Mouse (Mus musculus): ENCODE results near the gene Nmd3. TPM values are rescaled to one million over a fixed set of nuclear protein-coding genes. Genes with fewer than 3 reads are reported as not detected.

Nmd3 gene
- total RNA-seq (2021), result 10 to 100 TPM; 72.7 to 97.9 TPM
- polyA plus RNA-seq (2012; rRNA removed), result 40.4 and 88.1 TPM in 2 replicates
- long read RNA-seq, full-length matches to known transcripts, result 27 of 31 reads
- long read RNA-seq, partial matches to known transcripts, result 2 of 31 reads
- long read RNA-seq, other reads (novel, unspliced or antisense), result 2 of 31 reads

DNA sequence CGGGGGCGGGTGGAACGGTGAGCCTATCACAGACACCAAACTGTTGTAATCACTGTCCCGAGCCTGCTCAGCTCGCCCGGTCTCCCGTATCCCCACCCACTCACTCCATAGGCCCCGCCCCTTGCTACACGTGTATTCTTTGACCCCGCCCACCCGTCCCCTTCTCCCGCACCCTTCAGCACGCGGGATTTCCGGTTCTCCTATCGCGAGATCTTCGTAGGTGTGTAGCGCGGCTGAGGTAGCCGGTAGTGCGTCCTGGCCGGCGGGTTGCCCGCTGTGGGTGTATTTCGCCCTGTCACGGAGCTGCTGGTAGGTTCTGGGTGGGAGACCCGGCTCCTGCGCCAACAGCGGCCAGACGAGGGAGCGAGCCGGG lies at the start of gene Nmd3:
Gene Nmd3 (plus strand): TSS at position 172 of the 373 bp plus-strand sequence.
- peak; percentile 93 for DNase-seq

DNA sequence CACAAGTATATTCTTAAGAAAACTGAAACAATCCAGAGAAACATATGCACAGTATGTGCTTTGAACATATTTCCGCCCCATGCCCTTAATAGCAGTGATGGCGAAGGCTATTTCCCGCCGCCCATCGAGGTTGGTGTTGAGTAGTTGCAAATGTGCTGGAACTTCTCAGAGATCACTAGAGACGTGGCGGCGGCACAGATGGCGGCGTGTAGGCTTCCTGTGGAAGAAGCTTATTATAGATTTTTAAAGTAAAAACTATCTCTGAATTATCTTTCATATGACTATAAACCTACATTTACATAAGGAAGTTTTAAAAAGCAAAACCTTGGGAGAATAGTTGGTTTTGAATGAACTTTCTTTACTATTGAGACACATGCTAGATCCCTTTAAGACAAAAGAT lies 48.4 kb upstream of the Nmd3 start:
- no peak for DNase-seq

DNA sequence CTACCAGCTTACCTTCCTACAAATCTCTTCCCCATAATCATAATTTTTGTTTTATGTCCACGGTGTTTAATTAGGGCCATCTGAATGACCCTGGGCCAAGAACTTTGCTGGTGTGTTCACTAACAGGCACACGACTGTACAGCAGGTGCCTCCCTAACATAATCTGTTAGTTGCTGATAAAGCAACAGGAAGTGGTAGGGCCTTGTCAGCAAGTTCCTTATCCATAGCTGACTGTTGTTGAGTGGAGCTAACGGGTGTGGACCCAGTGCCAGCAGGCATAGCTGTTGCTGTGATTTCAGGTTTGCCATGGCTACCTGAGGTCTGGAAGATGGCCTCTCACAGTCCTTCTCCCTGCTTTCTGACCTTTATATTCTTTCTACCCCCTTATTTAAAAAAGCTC lies 47.6 kb upstream of the Nmd3 start:
- no peak for DNase-seq

DNA sequence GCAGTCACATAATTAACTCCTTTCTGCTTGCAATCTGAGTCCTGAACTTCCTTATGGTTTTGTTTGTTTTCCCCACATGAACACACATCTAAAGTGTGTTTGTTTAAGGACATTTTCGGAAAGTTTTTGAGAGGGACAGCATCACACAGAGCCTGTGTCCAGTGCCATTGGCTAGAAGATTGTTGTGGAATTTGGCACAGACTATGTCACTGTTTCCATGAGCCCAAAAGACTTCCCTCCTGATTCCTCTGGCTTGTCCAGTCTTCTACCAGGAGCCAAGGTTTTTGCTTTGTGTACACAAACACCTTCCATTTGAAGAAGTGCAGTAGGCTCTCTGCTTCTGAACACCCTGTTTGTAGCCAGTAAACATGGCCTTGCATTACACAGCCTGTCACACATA lies 32.0 kb upstream of the Nmd3 start:
- DNase-seq, result no peak

DNA sequence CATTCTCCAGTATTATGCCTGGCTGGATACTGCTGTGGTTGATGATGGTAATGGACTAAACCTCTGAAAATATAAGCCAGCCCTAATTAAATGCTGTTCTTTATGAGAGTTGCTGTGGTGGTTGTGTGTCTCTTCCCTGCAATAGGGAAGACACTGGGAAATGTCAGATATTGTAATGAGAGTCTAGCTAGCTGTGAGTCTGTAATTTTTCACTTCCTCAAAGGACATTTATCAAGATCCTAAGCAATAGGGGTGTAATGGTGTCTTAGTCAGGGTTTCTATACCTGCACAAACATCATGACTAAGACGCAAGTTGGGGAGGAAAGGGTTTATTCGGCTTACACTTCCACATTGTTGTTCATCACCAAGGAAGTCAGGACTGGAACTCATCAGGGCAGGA lies 30.8 kb upstream of the Nmd3 start:
- no peak for DNase-seq

DNA sequence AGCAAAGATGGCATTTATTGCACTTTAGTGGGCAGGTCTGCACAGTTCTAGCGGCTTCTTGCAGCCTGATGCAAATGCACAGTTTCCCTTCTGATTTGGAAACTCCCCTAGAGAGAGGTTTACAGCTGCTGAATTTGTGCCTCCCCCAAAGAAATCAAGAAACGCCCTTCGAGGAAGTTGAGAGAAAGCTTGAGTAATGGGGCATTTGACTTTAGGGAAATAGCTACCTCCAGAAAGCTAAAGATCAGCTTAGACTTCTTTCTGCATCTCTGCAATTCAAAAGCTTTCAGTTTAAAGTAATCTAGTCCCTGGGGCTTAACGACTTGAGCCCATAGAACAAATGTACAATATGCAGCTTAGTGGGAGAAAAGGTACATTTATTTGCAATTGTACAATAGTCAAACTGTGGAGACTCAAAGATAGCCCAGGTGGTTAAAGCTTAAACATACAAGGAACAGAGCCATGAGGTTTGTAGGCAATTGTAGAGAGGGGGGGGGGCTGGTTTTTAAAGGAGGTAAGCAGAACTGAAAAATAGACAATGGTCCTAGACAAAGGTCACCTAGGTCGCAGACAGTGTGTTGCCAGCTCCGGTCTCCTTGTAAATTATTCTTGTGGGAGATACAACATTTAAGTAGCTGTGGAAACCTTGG lies 21.8 kb upstream of the Nmd3 start:
- DNase-seq, result no peak

DNA sequence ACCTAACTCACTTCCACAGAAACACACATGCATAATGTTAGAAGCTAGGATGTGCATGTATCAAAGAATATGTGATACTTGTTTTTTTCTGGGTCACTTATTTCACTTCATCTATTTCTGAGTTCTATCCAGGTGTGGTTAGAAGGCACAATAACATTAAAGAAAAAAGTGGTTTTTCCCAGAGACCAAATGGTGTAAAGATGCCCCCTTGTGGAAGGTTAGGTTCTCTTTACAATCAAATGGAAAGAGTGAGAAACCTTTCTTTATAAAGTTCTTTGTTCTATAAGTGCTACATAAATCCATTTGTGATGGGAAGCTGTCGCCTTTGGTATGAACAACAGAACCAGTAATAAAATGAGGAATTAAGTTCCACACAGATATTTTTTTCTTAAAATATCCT lies 19.9 kb upstream of the Nmd3 start:
- DNase-seq, result no peak

DNA sequence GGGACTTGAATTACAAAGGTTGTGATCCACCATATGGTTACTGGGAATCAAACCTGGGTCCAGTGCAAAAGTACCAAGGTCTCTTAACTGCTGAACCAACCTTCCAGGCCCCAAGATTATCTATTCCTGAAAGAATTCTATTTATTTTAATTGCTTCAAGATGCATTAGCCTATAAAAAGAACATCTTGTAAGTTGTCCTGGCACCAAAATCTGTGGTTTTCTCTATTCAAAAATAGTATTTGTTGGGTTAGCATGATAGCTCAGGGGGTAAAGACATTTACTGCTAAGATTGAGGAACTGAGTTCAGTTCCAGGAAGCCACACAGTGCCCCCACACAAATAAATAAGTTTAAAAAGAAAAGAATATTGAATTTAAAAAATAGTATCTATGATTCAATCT lies 19.4 kb upstream of the Nmd3 start:
- no peak for DNase-seq

DNA sequence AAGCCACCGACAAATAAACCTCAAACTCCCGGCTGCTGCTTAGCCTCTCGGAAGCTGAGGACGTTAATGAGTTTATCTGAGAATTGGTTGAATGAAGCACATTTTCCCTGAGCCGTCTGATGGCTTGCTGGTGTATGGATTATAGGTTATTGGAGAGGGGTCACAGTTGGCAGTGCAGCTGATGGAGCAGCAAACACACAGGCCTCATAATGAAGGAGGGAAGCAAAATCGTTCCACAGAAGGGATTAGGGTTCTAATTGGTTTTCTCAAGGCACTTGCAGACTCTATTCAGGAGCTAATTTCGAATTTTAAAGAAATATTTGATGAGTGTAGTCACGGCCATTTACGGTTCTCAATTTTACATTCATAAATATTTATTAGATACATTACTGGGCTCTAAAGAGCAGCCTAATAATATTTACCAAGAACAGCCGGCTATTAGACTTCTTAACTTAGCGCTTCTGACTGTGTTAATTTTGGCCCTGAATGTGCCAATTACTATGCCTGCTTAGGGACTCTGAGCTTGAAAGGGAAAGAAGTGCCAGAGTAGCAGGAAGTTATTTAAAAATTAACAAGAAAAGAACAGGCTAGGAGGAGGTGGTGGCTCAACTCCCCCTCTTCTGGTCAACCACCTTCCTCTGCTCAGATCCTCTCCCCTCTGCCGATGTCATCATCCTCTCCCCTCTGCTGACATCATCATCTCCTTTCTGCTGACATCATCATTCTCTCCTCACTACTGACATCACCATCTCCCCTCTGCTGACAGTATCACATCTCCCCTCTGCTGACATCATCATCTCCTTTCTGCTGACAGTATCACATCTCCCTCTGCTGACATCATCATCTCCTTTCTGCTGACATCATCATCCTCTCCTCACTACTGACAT lies 12.5 kb upstream of the Nmd3 start:
- no peak for DNase-seq

DNA sequence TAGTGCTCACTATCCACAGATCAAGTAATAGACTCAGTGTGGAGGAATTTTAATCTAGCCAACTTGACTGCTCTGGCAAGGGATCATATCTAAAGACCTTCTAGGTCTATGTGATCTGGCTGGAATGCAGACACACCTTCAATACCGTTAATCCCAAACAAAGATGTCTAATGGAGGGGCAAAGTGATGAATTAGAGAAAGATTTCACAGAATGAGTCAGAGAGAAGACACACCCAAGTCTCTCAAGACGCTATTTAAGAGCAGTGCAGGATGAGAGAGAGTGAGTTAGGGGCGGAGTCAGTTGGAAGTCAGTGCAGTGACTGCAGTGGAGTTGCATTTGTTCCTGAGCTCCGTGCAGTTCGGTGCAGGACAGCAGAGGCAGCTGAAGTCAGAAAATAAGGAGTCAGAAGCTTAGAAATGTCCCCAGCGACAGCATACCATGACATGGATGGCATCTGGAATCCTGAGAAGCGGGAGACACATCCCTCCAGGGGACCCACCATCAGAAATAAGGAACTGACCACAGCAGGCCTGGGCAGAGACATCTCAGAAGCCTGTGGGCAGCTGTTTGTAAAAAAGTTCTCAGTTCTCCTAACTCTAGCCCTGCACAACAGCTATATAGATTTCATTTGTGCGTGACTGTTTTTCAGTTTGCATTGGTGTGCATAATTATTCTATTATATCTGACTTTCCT lies 9.7 kb upstream of the Nmd3 start:
- no peak for DNase-seq

DNA sequence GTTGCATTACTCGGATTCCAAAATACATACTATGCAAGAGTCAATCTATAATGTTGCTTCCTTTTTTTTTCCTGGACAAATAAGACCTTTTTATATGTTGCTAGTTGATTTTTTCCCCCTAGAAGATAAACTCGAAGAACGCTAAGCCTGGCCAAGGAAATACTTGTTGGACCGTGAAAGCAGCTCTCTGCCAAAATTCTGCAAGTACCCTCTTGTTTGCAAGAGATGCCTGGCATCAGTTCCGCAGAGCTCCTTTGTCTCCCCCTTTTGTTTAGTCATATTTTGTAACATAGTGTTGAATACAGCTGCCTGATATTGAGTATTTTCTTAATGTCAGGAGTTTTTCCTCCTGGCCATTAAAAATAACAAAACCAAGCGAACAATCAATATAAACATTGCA lies 4.3 kb upstream of the Nmd3 start:
- no peak for DNase-seq

DNA sequence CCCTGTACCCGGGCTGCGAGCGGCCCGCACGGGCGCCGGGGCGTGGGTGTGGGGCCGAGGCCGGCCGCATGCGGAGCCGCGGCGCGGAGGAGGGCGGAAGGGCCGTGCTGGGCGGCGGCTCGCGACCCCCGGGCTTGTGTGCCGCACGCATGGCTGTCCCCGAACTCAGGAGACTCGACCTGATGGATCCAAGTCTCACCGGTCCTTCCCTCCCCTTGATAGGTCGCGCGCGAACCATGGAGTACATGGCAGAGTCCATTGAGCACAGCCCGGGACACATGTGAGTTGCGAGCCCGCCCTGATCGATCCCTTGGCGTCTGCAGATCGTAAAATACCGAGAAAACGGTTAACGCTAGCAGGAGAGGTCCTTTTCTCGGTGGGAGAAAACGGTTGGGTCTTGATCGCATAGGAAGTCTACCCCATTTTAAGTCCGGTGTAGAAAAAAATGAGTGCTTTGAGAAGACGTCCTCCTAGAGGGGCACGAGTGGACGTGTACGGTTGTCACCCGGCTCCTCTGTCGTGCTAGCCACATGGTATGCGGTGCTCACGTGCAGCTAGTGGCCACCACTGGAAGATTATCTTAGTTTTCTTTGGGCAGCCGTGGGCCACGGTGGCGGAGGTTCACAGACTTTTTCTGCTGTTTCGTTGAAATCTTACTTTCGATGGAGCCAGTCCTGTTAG lies 542 bp downstream of the Nmd3 start:
- peak; percentile 68 for DNase-seq

DNA sequence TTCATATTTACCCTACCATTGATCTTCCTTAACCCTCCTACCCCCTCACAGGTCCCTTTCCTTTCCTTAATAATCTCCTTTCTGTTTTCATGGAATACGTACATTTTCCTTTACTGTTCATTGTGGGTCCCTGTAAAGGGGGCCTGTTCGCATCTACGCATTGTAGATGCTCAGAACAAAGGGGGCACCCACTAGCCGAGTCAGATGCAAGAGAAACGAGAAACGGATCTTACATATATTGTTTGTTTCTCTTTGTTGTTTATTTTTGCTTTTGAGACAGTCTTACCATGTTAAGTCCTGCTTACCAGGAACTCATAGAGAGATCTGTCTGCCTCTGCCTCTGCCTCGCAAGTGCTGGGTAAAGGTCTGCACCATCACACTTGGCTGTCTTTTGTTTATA lies 1.4 kb downstream of the Nmd3 start:
- no peak for DNase-seq

DNA sequence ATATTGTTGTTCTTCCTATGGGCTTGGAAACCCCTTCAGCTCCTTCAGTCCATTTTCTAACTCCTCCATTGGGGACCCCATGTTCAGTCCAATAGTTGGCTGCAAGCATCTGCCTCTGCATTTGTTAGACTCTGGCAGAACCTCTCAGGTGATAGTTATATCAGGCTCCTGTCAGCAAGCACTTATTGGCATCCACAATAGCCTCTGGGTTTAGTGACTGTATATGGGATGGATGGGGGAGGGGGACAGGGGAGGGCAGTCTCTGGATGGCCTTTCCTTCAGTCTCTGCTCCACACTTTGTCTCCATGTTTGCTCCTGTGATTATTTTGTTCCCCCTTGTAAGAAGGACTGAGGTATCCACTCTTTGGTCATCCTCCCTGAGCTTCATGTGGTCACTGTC lies 9.1 kb downstream of the Nmd3 start:
- no peak for DNase-seq

DNA sequence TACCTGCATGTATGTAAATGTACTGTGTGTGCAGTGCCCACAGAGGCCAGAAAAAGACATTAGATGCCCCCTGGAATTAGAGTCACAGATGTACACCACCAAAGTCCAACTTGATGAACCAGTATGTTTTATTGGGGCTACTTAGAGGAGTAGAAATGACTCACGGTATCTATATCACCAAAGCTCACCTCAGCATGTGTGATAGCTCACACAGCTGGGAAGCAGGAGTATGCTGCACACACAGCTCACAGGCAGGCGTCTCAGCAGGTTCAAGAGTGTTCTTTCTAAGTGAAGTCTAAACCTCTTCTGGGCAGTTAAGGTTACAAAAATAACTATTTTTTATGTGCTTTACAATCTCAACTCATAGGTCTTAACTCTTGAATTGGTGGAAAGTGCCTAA lies 12.2 kb downstream of the Nmd3 start:
- no peak for DNase-seq

DNA sequence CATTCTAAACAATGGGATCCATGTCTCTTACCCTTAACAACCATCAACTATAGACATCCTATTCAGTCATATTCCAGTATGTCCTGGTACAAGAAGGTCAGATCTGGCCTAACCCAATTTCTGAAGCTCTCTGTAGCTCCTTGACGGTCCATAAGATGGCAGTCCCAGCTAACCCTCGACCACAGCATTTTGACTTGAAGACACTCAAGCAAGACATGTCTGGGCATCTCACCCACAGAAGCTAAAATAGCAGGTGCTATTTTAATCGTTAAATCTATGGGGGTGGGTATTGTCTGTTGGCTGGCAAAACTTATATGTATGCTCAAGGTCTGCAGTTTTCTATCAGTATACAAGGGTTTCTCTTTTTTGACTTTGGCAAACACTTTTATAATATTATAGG lies 33.4 kb downstream of the Nmd3 start:
- DNase-seq, result no peak

DNA sequence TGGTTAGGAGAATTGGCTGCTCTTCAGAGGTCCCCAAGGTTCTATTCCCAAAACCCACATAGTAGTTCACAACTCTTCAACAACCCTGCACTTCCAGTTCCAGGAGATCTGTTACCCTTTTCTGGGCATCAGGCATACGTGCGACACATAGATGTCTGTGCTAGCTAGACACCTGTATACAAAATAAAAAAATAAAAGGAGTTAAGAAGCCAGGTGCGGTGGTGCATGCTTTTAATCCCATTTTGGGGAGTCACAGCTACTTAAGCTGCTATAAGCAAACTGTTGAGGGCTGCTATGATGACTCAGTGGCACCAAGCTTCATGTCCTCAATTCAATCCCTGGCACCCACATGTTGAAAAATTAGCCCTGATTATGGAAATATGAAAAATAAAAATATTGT lies 34.2 kb downstream of the Nmd3 start:
- no peak for DNase-seq

DNA sequence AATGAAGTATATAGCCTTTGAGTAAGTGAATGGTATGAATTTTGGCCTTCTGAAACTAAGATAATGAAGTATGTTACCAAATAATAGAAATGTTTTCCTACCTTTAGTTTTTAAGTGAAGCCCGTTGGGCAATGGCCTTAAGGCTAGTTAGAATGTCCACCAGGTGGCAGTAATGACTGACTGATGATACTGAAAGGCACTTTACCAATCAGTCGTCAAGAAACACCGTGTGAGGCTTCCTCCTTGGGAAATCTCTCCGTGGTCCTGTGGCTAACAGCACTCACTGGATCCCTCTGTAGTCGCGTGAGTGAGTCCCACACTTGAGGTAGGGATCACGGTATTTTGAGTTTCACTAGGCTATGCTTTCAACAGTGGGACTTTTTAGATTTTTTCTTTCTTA lies 34.7 kb downstream of the Nmd3 start:
- DNase-seq, result peak; percentile 55

DNA sequence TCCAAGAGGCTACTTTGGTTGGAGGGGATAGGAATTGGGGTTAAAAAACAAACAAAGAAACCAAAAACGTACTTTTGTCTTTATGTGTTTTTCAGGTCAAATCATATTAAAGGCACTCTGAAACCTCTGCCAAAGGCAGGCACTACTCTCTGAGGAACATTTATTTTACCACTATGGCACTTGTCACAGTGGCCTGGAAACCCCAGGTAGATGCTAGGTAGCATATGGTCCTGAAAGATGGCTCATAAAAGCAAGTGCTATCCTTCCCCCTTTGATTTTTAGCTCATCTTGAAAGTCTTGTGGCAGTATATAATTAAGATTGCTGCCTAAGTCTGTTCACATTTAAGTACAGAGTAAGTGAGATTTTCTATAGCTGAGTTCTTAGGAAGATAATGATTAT lies 35.7 kb downstream of the Nmd3 start:
- no peak for DNase-seq

DNA sequence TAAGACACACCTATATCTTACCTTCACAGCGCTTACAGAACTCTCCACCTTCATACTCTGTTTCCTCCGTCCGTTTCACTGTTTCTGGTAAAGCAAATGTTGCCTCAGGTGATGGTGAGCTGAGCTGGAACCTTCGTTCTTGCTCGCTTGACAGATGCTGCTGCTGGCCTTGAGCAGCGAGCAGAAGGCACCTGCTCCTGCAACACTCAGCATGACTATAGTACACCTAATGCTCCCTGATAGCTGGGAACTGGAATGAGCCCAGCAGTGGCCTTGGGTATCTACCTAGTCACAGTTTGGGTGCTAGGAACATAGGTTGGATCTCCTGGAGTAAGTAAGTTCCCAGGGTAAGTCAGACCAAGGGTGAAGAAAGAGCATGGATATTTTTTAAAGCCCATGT lies 38.3 kb downstream of the Nmd3 start:
- DNase-seq, result no peak

DNA sequence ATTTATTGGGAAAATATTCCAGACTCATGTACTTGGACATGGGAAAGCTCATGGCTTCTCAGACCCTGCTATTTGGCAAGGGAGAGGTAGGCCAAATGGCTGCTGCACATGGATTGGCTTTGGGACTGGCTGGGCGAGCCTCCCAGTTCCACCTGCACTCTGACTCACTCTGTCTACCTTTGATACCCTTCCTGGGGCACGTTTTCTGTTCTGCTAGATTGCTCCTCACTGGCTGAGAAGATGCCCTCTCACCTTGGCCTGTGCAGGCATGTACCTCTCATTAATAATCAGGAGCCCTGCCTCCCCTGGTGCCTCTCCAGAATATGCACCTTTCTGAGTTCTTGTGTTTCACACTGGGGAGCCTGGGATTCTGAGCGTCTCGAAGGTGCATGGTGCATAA lies 39.4 kb downstream of the Nmd3 start:
- no peak for DNase-seq

DNA sequence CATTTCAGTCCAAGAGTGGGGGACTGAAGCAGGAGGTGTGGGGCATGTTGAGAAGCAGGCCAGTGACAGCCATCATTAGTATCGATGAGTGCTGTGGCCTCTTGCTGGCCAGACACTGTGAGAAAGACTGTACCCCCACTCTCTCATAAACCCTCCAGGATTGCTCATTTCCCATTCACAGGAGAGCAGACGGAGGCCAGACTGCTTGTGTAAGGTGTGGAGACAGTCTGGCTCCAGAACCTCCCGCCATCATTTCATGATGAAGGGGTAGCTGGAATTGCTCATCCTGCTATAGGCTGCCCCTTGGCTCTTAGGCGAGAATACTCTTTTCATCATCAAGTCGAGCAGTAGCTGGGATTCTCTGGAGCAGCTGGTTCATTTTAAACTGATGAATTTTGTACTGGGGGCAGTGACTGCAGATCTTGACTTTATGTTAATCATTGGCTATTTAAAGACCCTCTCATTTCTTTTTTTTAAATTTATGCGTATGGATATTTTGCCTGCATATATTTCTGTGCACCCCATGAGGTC lies 41.1 kb downstream of the Nmd3 start:
- DNase-seq, result no peak

All from adrenal gland, adult 2 months (tissue).